Mouse (Mus musculus): ENCODE measurements around the gene 9530068E07Rik.

- TF ChIP-seq TCF12 (IDR thresholded peaks at IDR 0.05; ENCODE audit: insufficient read depth, poor library complexity, severe bottlenecking) (no peak), POLR2A (IDR thresholded peaks at IDR 0.05; ENCODE audit: insufficient read length, low read depth) (no peak), E2F4 (IDR thresholded peaks at IDR 0.05; ENCODE audit: insufficient read depth) (no peak), MYOD1 (IDR thresholded peaks at IDR 0.05; ENCODE audit: control insufficient read depth in 1 of 3, insufficient read length in 2 of 3, low read depth in 2 of 3) (no peak), MAX (IDR thresholded peaks at IDR 0.05; ENCODE audit: low read depth) (no peak), CEBPB (IDR thresholded peaks at IDR 0.05; ENCODE audit: insufficient read depth, poor library complexity, severe bottlenecking) (no peak), USF1 (IDR thresholded peaks at IDR 0.05; ENCODE audit: low read depth) (no peak)
Observed at GRCm38 (mm10) chr11:52405196-52405688, 9.0 kb downstream of the 9530068E07Rik start.
